Mouse (Mus musculus): ENCODE results near the gene Ctnna2. TPM values are rescaled to one million over a fixed set of nuclear protein-coding genes. Genes with fewer than 3 reads are reported as not detected.

Gene Ctnna2
- polyA plus RNA-seq, 1 experiment from 2014 or later = 1.8 TPM

DNA sequence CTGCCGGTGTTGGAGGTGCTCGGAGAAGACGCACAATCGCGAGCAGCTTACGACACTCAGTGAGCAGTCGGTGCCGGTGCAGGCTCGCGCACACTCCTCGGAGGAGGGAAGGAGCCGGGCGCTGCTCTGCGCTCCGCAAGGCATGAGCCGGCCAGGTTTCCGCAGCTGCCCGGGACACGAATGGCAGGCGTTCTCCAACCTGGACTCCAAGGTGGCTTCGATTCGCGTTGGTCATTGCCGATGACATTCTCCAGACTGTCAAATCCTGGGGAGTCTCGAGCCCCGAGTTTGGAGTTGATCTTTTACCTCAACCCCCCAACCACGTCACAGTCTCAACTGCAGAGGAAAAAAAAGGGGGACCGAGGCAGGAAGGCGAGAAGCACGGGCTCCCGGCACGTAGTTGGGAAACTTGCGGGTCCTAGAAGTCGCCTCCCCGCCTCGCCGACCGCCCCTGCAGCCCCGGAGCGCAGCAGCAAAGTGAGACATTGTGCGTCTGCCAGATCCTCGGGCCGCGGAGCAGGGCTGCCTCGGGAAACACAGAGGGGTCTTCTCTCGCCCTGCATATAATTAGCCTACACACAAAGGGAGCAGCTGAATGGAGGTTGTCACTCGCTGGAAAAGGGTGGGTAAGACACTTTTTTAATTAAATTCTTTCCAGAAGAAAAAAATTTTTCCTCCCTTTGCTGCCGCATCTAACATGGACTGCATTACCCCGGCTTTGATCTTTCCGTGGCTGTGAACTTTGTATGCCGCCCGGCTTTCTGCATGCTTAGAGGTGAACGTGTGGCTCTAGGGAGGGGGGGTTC is 736.7 kb downstream of the Ctnna2 start, which contains the start of gene Lrrtm1:
Lrrtm1 (plus strand) TSS at position 89 of the 806 bp plus-strand sequence.
- Histone ChIP-seq H3K9me3 (replicated peaks; ENCODE audit: control insufficient read depth, low read length) (no peaks in the 10 kb centered on the region), H3K27ac (ENCODE audit: low read depth, low read length) (no peak within 1 kb of the TSS), H3K4me3 (ENCODE audit: low read depth, low read length) (peak within 1 kb of the TSS; percentile 41), H3K4me1 (ENCODE audit: control insufficient read depth, insufficient read depth, low read length) (peaks cover 12% of the 10 kb centered on the region), H3K4me2 (peak within 1 kb of the TSS; percentile 75), H3K36me3 (ENCODE audit: control insufficient read depth, insufficient read depth, low read length) (no peaks in the 10 kb centered on the region), H3K27me3 (ENCODE audit: control insufficient read depth, insufficient read depth, low read length) (peaks cover 46% of the 10 kb centered on the region), H3K9ac (ENCODE audit: low read depth, low read length) (no peak within 1 kb of the TSS)
- WGBS (ENCODE audit: insufficient replicate concordance) = under 1% methylated on average over 53 of the region's 53 CpGs
- peak; percentile 74 for ATAC-seq (replicated peaks; ENCODE audit: insufficient number of reproducible peaks, low FRiP score, low TSS enrichment)

DNA sequence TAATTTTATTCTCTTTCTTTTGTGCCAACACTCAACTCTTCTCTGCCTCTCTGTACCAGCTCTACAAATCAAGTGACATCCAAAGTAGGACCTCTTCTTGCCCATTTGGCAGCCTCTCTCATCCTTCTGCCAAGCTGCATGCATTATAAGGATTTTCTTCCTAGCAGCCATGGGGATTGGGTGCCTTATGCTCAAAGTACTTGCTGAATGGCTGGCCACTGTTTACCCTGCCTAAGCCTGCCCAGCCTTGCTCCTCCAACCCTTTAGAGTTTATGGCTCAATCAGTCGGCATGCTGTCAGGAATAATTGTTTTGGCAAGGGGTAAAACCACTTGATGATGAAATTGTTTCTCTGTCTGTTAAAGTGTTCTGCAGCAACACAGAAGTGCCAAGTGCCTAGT is 739.1 kb downstream of the Ctnna2 start:
- Histone ChIP-seq H3K9me3 (replicated peaks; ENCODE audit: control insufficient read depth, low read length) (no peaks in the 10 kb centered on the region), H3K4me3 (ENCODE audit: low read depth, low read length) (no peak overlapping the region), H3K27ac (ENCODE audit: low read depth, low read length) (no peak overlapping the region), H3K4me1 (ENCODE audit: control insufficient read depth, insufficient read depth, low read length) (peaks cover 12% of the 10 kb centered on the region), H3K27me3 (ENCODE audit: control insufficient read depth, insufficient read depth, low read length) (peaks cover 32% of the 10 kb centered on the region), H3K9ac (ENCODE audit: low read depth, low read length) (no peak overlapping the region), H3K36me3 (ENCODE audit: control insufficient read depth, insufficient read depth, low read length) (no peaks in the 10 kb centered on the region), H3K4me2 (no peak overlapping the region)
- ATAC-seq (replicated peaks; ENCODE audit: insufficient number of reproducible peaks, low FRiP score, low TSS enrichment) = no peak
- WGBS (ENCODE audit: insufficient replicate concordance) = 38% methylated on average over 1 of the region's 1 CpGs

DNA sequence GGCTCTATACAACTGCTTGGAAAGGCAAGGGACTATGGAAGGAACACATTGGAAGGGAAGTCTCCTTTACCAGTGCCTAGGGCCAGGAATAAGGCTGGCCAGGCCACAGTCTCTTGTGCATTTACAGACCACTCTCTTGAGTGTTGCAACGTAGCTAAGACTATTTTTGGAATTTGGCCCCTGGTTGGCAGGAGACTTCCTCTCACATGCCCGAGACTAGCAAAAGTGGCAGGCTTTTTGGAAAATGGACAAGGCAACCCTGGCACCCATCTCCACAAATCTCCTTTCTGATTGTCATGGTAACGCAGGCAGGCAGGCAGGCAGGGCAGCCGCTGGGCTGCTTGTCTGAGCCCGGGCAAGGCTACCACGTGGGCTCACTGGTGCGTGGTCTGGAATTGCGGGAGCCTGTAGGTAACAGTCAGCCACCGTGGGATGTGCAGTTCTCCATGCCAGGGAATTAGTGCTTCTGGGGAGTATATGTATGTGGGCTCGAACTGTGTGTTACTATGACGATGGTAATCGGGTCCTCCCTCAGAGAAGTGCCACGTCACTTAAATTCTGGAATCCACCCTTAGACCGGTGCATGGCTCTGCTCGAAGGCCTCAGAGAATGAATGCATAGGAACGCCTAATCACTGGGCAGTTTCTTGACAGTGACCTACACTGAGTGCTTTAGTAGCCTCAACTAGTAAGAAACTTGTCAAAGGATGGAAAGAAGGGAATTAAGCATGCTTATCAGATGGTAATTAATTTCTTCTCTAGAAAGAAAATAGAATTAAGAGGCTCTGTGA is 756.5 kb downstream of the Ctnna2 start:
- Histone ChIP-seq H3K4me1 (ENCODE audit: control insufficient read depth, insufficient read depth, low read length) (no peaks in the 10 kb centered on the region), H3K36me3 (ENCODE audit: control insufficient read depth, insufficient read depth, low read length) (no peaks in the 10 kb centered on the region), H3K27me3 (ENCODE audit: control insufficient read depth, insufficient read depth, low read length) (no peaks in the 10 kb centered on the region), H3K9ac (ENCODE audit: low read depth, low read length) (no peak overlapping the region), H3K9me3 (replicated peaks; ENCODE audit: control insufficient read depth, low read length) (no peaks in the 10 kb centered on the region), H3K27ac (ENCODE audit: low read depth, low read length) (no peak overlapping the region), H3K4me3 (ENCODE audit: low read depth, low read length) (no peak overlapping the region), H3K4me2 (no peak overlapping the region)
- no peak for ATAC-seq (replicated peaks; ENCODE audit: insufficient number of reproducible peaks, low FRiP score, low TSS enrichment)
- 70% methylated on average over 16 of the region's 16 CpGs for WGBS (ENCODE audit: insufficient replicate concordance)

DNA sequence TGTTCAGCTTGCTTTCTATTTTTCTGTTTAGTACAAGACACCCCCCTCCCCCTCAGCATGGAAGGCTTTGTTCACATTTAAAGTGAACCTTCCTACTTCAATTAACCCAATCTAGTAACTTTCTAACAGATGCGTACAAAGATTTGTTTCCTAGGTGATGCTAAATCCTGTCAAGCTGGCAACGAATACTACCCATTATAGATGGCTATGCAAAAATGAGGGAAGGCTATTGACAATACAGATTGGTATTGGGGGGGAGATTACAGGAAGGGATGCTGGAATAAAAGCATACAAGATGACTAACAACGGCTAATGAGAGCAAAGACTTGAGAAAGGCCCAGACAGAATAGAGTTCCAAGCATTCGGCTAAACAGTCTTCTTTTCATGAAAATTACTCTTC is 758.7 kb downstream of the Ctnna2 start:
- no peaks in the 10 kb centered on the region for H3K36me3 ChIP-seq (ENCODE audit: control insufficient read depth, insufficient read depth, low read length)
- H3K4me1 ChIP-seq (ENCODE audit: control insufficient read depth, insufficient read depth, low read length) = no peaks in the 10 kb centered on the region
- H3K27ac ChIP-seq (ENCODE audit: low read depth, low read length) = no peak overlapping the region
- no peak overlapping the region for H3K4me2 ChIP-seq
- H3K4me3 ChIP-seq (ENCODE audit: low read depth, low read length) = no peak overlapping the region
- no peaks in the 10 kb centered on the region for H3K9me3 ChIP-seq (replicated peaks; ENCODE audit: control insufficient read depth, low read length)
- WGBS (ENCODE audit: insufficient replicate concordance) = 76% methylated on average over 4 of the region's 4 CpGs
- H3K27me3 ChIP-seq (ENCODE audit: control insufficient read depth, insufficient read depth, low read length) = no peaks in the 10 kb centered on the region
- ATAC-seq (replicated peaks; ENCODE audit: insufficient number of reproducible peaks, low FRiP score, low TSS enrichment) = no peak
- H3K9ac ChIP-seq (ENCODE audit: low read depth, low read length) = no peak overlapping the region

DNA sequence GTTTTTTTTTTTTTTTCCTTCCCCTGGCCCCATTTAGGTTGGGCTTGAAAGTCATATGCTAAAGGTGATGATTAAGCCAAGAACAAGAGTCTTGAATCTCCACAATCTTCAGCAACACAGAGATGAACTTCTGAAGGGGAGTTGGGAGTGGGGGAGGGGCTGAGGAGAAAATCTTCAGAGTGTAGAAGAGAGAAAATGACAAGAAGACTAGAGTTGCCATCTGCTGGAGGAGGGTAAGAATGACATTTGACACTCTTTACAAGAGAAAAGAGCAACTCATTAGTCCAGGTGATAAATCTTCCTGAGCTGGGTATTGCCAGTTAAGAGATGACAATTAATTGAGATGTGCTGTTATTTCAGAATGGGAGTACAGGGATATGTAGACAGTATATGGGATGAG is 760.6 kb downstream of the Ctnna2 start:
- H3K9me3 ChIP-seq (replicated peaks; ENCODE audit: control insufficient read depth, low read length) = no peaks in the 10 kb centered on the region
- H3K9ac ChIP-seq (ENCODE audit: low read depth, low read length) = no peak overlapping the region
- H3K36me3 ChIP-seq (ENCODE audit: control insufficient read depth, insufficient read depth, low read length) = no peaks in the 10 kb centered on the region
- no peaks in the 10 kb centered on the region for H3K4me1 ChIP-seq (ENCODE audit: control insufficient read depth, insufficient read depth, low read length)
- H3K27ac ChIP-seq (ENCODE audit: low read depth, low read length) = no peak overlapping the region
- no peaks in the 10 kb centered on the region for H3K27me3 ChIP-seq (ENCODE audit: control insufficient read depth, insufficient read depth, low read length)
- no peak overlapping the region for H3K4me2 ChIP-seq
- no peak overlapping the region for H3K4me3 ChIP-seq (ENCODE audit: low read depth, low read length)
- no peak for ATAC-seq (replicated peaks; ENCODE audit: insufficient number of reproducible peaks, low FRiP score, low TSS enrichment)

DNA sequence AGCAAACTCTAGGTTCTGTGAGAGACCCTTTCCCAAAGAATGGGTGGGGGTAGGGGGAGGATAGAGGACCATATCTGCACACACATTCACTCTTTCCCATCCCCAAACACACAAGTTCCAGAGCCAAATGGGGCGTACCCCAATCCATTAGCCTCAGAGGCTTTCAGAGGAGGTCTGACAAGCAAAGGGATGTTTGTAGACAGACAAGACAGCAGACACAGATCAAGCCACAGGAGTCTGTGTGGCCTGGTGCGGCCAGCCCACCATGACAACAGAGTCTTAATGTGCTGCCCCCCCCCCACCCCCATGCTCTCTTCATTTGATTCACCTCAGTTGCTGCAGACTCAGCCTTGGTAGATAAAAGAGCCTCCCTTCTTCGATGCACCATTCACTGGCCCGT is 764.2 kb downstream of the Ctnna2 start:
- no peak overlapping the region for H3K4me2 ChIP-seq
- H3K4me3 ChIP-seq (ENCODE audit: low read depth, low read length) = no peak overlapping the region
- H3K4me1 ChIP-seq (ENCODE audit: control insufficient read depth, insufficient read depth, low read length) = no peaks in the 10 kb centered on the region
- H3K27me3 ChIP-seq (ENCODE audit: control insufficient read depth, insufficient read depth, low read length) = no peaks in the 10 kb centered on the region
- WGBS (ENCODE audit: insufficient replicate concordance) = 80% methylated on average over 4 of the region's 4 CpGs
- ATAC-seq (replicated peaks; ENCODE audit: insufficient number of reproducible peaks, low FRiP score, low TSS enrichment) = no peak
- H3K9me3 ChIP-seq (replicated peaks; ENCODE audit: control insufficient read depth, low read length) = no peaks in the 10 kb centered on the region
- H3K9ac ChIP-seq (ENCODE audit: low read depth, low read length) = no peak overlapping the region
- H3K27ac ChIP-seq (ENCODE audit: low read depth, low read length) = no peak overlapping the region
- H3K36me3 ChIP-seq (ENCODE audit: control insufficient read depth, insufficient read depth, low read length) = no peaks in the 10 kb centered on the region

DNA sequence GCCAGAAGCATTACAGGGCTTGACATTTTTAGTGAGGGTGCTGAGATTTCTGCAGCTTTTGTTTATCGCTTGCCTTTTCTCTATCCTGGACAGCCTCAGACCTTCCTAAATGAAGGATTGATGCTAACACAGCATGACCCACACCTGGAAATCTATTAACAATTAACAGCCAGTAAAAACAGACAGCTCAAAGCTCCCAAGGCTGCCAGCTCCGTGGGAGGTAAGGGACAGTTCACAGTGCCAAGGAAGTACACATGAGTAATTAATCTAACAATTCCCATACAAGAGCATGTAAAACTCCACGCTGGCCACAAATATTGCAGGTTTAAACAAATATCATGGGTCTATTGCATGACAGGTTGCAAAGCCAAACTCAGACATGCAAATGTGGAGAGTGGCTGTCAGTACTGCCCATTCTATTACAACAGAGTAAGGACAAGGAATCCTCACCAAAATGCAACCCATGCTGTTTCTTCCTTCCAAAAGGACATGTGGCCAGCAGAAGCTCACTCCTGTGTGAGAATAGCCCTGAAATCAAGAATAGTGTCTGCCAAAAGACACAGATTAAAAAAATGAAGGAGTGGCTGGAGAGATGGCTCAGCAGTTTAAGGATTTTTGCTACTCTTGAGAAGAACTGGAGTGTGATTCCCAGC is 765.6 kb downstream of the Ctnna2 start:
- ATAC-seq (replicated peaks; ENCODE audit: insufficient number of reproducible peaks, low FRiP score, low TSS enrichment) = no peak
- Histone ChIP-seq H3K27me3 (ENCODE audit: control insufficient read depth, insufficient read depth, low read length) (no peaks in the 10 kb centered on the region), H3K9me3 (replicated peaks; ENCODE audit: control insufficient read depth, low read length) (no peaks in the 10 kb centered on the region), H3K4me1 (ENCODE audit: control insufficient read depth, insufficient read depth, low read length) (no peaks in the 10 kb centered on the region), H3K9ac (ENCODE audit: low read depth, low read length) (no peak overlapping the region), H3K4me3 (ENCODE audit: low read depth, low read length) (no peak overlapping the region), H3K27ac (ENCODE audit: low read depth, low read length) (no peak overlapping the region), H3K36me3 (ENCODE audit: control insufficient read depth, insufficient read depth, low read length) (no peaks in the 10 kb centered on the region), H3K4me2 (no peak overlapping the region)
- 36% methylated on average over 3 of the region's 3 CpGs for WGBS (ENCODE audit: insufficient replicate concordance)

DNA sequence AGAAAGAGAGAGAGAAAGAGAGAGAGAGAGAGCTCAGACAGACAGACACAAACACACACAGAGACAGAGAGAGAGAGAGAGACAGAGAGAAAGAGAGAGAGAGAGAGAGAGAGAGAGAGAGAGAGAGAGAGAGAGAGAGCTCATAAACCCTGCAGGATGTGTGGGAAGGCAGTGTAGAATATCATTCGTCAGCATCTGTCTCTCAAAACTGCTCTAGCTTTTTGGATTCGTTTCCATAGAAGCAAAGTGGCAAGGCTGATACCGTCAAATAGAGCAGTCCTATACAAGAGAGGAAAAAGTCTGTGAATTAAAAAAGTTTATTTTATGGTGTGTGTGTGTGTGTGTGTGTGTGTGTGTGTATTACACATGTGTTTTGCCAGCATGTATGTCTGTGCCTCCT is 769.6 kb downstream of the Ctnna2 start:
- no peaks in the 10 kb centered on the region for H3K27me3 ChIP-seq (ENCODE audit: control insufficient read depth, insufficient read depth, low read length)
- H3K4me3 ChIP-seq (ENCODE audit: low read depth, low read length) = no peak overlapping the region
- 76% methylated on average over 3 of the region's 3 CpGs for WGBS (ENCODE audit: insufficient replicate concordance)
- no peak overlapping the region for H3K4me2 ChIP-seq
- H3K9me3 ChIP-seq (replicated peaks; ENCODE audit: control insufficient read depth, low read length) = no peaks in the 10 kb centered on the region
- ATAC-seq (replicated peaks; ENCODE audit: insufficient number of reproducible peaks, low FRiP score, low TSS enrichment) = no peak
- H3K36me3 ChIP-seq (ENCODE audit: control insufficient read depth, insufficient read depth, low read length) = no peaks in the 10 kb centered on the region
- H3K9ac ChIP-seq (ENCODE audit: low read depth, low read length) = no peak overlapping the region
- no peak overlapping the region for H3K27ac ChIP-seq (ENCODE audit: low read depth, low read length)
- H3K4me1 ChIP-seq (ENCODE audit: control insufficient read depth, insufficient read depth, low read length) = no peaks in the 10 kb centered on the region

Data from heart, embryonic 11.5 days (tissue).